Mouse (Mus musculus) brain, embryonic 14.5 days (tissue): ENCODE results near the gene Ablim1. TPM values are rescaled to one million over a fixed set of nuclear protein-coding genes. Genes with fewer than 3 reads are reported as not detected.
"Not testable (repeated sequence)": the region's sequence is repeated elsewhere in the genome, so short reads cannot be mapped to it uniquely, and the experiment has no call there.

Source experiments
- DNase-seq: peaks from one replicate; pipeline ENCODE4 v3.0.0-alpha.2; 2011; ENCODE audit warnings: low read depth
- CTCF ChIP-seq: fragments of 200-500 bp; IDR thresholded peaks from 2 replicates; pipeline ENCODE4 v1.5.1; 2012; ENCODE audit warnings: inconsistent platforms, mild to moderate bottlenecking, moderate library complexity, borderline replicate concordance; ENCODE audit not compliant: insufficient read depth, insufficient read length; ENCODE audit errors: extremely low read depth
- POLR2A ChIP-seq: fragments of 200-500 bp; IDR thresholded peaks from 2 replicates; pipeline ENCODE4 v1.6.1; 2012; ENCODE audit warnings: mild to moderate bottlenecking, inconsistent platforms, borderline replicate concordance; ENCODE audit not compliant: poor library complexity, insufficient read depth, insufficient read length, severe bottlenecking; ENCODE audit errors: extremely low read depth
- polyA plus RNA-seq: library from polyadenylated mRNA; depleted of rRNA; stranded (reverse); fragments of >200 nt; gene quantifications from 2 replicates; pipeline ENCODE4 v1.2.3, GENCODE M21; 2012

The Ablim1 gene
- polyA plus RNA-seq, 1 experiment = 40.7 TPM

DNA sequence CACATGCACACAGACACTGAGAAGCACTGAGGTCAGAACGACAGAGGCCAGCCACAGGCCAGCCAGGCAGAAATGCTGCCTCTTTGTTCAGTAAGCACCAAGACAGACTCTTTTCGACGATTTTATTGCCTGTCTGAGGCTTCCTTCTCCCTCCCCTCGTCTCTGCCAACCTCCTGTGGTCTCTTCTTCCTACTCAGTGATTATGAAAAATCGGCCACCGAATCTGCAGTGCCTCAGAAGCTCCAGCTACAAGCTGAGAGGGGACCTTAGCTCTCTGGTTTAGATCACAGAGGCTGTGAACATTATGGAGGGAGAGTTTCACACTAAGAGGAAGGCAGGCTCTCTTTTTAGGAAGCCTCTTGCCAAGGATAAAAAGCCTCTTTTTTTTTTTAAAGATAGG is 167.0 kb downstream of the Ablim1 start:
- TF ChIP-seq CTCF = no peak
- no peak for TF ChIP-seq POLR2A
- no peak for DNase-seq

DNA sequence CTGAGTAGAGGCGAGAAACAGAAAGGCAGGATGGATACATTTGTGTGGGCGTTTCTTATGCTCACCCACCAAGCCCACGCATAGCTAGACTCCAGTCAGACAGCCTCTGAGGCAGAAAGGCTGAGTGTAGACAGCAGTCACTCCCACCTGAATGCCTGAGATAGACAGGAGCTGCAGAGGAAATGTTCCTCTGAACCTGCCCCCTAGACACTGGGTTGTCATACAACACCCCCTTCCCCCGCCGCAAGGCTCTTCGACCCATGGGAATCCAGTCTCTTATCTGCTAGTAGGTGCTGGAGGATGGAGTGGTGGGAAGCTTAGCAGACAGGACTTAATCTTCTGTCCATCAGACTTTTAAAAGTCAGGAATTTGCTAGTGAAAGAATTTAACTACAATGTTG is 167.8 kb downstream of the Ablim1 start:
- no peak for TF ChIP-seq POLR2A
- no peak for TF ChIP-seq CTCF

DNA sequence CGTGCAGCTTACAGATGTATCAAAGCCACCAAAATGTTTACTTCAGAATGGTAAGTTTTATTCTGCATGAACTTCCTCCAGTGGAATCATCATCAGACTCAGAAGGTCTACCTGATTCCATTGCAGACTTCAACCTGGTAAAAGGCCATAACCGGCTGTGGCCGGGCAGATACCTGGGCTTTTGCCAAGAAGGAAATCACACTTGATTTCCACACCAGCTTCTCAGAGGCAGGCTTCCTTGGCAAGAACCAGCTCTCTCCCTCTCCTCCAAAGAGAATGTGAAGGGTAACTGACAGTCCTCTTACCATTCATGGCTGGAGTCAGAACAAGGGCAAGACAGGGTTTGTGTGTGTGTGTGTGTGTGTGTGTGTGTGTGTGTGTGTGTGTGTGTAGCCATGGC is 171.1 kb downstream of the Ablim1 start:
- no peak for DNase-seq

More for the DNA sequence above, 167.8 kb downstream of the Ablim1 start:
- no peak for DNase-seq

DNA sequence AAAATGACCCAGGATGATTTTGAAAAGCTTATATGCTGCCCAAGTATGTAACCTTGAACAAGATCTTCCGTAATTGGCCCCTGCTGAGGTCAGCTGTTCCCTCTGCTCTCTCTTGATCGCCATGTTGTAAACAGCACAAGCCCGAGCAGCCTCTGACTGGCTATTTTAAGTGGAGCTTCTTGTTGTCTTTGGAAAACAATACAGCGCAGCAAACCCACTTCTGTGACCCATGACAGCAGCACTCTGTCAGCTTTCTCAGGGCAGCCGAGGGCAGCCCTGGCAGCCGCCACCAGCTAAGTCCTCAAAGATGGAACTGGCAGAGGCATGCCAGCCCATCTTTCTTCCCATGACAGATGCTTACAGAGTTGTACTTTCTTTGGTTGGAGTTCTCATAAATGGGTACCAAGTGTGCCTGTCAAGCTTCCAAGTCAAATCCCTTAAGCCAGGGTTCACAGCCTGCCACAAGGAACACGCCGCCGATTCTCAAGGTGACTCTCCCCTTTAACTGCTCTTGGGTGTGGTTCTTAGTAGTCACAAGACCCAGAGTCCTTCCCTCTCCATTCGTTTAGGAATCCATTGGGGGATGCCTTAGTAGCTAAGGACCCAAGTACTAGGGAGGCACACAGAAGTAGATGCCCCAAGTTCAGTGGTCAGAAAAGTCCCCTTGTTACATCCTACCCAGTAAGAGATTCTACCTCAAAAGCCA is 172.8 kb downstream of the Ablim1 start:
- no peak for DNase-seq
- TF ChIP-seq POLR2A (no peak), CTCF (no peak)

More for the DNA sequence above, 171.1 kb downstream of the Ablim1 start:
- TF ChIP-seq CTCF (no peak), POLR2A (no peak)

DNA sequence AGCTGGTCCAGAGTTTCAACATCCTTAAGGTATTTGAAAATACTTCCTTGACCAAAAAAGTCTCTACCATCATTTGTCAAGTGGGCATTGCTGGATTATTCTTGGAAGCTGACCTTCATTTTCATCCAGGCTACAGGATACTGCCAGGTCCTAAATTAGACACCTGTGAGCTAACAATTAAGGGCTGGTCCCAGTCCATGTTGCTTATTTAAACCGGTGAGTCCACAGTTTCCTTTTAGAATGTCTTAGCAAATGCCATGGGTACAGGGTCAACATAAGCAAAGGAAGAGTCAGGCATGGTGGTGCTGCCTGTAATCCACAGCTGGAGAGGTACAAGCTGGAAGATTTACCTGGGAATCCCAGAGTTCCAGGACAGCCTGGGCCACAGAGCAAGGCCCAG is 173.8 kb downstream of the Ablim1 start:
- no peak for DNase-seq
- TF ChIP-seq CTCF (no peak), POLR2A (no peak)

DNA sequence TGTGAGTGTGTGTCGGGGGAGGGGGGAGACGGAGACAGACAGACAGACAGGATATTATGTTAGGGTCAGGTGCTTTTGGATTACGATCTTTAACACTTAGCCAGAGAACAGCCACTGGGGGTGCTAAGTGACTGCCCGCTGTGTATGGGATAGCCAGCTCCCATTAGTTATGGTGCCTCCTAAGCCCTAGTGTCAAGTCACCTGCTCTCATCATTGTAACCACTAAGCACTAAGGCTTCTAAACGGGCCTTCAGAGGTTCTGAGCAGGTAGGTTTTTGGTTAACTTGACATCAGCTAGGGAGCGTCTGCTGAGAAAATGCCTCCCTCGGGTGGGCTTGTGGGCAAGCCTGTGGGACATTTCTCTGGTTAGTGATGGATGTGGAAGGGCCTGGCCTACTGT is 174.6 kb downstream of the Ablim1 start:
- DNase-seq = no peak
- TF ChIP-seq CTCF (no peak), POLR2A (no peak)

DNA sequence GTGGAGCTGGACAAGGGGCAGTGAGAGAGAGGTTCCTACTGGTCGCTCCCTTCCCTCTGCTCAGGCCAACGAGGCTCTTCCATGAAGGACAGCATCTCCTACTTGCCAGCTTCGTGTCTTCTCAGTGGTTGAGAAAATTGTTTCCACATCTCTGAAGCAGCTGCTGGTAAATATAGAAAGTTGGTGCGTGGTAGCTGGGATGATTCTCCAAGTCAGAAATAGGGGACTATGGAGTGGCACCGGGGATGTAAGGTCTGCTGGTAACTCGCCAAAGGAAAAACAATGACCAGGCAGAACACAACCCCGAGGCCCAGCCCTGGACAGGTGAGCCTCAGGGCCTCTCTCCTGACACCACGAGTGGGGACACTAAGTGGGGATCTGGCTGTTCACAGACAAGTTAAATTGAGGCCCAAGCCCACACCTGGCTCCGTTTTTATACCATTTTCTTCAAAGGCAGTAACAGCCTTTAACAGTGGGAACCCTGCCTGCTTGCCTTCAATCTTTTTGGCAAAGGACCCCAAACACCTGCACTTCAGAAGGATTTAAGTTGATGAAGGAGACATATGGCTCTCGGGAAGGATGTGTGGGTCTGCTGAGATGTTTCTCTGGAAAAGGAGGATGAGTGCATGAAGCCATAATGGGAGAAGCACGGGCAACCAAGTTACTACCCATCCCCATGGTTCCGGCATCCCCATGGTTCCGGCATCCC is 175.7 kb downstream of the Ablim1 start:
- no peak for DNase-seq
- no peak for TF ChIP-seq POLR2A
- no peak for TF ChIP-seq CTCF

DNA sequence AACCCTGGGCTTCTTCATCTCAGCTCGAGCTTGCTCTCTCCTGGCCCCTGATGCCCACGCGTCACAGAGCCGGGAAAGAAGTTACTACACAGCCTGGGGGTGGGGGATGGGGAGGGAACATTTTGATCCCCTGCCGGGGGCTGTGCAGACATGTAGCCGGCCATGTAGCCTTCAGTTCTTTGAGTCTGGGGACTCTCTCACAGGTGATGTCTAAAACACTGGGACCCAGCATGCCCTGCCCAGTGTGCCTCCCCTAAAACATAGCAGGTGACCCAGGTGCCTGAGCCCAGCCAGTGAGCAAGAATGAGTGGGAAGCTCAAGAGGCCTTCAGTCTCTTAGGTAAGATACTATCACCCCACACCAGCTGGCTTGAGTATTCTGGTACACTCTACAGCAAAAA is 176.2 kb downstream of the Ablim1 start:
- no peak for DNase-seq
- TF ChIP-seq POLR2A (no peak), CTCF (no peak)

DNA sequence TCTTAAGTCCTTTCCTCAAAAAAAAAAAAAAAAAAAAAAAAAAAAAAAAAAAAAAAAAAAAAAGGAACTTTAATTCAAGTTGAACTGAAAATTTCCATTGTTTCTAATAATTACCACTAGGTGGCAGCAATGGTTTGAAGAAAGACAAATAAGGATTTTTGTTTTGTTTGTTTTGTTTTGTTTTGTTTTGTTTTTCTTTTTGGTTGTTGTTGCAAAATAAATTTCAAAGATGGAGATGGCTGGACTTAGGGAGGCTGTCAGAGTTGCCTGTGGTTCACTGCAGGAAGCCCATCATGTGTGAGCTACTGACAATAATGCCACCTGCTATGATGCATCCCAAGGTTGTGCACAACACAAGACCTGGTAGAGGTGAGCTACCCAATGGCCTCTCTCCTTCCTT is 176.7 kb downstream of the Ablim1 start:
- no peak for TF ChIP-seq POLR2A
- TF ChIP-seq CTCF = no peak
- DNase-seq = peak; percentile 70

DNA sequence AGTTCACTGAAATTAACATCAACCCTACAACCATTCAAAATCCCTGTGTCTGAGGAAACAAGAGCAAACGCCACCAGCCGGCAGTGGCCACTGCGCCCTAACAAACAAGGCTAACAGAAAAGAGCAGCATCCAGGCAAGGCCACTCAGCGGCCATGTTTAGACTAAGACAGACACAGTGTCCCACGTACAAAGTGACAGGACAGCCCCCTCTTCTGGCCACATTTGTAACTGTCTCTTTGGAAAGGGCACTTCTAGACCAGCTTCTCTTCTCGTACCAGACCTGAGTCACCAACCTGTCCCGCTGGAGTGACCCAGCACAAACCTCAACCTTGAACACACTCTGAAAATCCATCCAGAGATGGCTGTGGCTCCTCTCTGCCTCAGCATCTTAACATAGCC is 178.5 kb downstream of the Ablim1 start:
- peak; percentile 72 for TF ChIP-seq CTCF
- no peak for TF ChIP-seq POLR2A
- peak; percentile 77 for DNase-seq

DNA sequence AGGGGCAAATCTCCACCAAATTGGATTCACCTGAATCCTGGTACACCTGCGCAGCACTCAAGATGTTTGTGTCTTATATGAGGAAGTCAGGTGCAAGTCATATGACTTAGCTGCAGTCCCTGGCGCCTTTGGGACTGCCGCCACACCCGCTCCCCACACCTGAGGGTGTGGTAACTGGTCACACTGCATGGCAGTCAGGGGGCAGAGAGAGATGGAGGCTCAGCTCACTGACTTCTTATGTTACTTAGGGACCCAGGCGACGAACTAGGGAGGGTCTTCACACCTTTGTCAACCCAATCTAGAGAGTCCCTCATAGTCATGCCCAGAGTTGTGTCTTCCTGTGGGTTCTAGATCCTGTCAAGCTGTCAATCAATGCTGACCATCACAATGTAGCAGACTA is 179.1 kb downstream of the Ablim1 start:
- DNase-seq = not testable (repeated sequence)

DNA sequence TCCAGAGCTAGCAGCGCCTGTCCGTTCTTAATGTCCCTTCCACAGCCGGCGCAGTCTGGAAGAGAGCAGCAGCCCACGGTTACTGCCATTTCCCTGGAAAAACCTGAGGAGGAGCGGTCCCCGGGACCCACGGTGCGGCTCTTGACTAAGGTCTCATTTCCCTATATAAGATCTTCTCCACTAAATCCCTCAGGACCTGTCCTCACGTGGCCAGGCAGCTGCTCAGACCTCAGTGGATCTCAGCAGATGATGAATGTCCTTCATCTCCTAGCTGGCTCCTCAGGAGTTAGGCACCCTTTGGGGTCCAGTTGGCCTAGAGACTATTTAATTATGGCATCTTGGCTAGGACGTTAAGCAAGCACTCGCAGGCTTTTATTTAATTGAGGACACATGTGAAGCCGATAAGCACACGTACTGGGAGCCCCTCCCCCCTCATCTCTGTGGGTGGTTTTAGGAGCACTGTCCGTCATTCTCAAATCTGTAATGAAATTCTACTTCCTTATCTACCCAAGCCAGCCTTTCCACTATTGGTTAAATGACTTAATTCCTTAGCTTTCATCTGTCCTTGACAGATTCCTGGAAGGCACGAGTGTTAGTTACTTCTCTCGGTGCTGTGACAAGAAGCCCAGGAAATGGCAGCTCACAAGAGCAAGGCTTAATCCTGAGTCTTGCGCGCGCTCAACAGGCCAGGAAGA is 179.9 kb downstream of the Ablim1 start:
- peak; percentile 83 for DNase-seq
- TF ChIP-seq CTCF (no peak), POLR2A (no peak)

DNA sequence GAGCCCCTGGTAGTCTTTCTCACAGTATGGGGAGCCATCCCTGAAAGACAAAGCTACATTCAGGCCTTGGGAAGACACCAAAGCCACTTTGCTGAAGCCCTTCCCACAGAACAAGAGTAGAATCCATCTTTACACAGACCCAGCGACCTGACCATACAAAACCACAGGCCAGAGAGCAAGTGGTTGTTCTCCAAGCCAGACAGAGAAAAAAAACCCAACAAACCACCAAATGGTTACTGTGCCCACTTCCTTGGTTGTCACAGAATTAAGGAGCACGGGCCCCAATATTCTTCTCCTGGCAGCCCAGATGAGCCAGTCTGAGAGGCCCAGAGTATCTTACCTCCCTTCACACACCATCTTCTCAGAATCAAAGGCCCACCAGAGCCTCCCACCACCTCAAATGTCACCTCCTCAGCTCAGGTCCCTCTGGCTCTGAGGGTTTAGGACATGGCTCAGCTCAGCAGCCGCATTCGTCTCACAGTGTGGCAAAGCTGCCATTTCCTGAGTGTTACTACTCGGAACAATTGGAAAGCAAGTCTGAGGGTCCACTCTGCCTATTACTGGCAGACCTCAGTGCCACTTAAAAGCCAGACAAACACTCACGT is 181.7 kb downstream of the Ablim1 start:
- TF ChIP-seq CTCF (no peak), POLR2A (no peak)
- DNase-seq = no peak
